Mouse (Mus musculus) thymus, postnatal 4 days (tissue): ENCODE measurements around the gene Gm8906.
"Not testable (repeated sequence)": the region's sequence is repeated elsewhere in the genome, so short reads cannot be mapped to it uniquely, and the experiment has no call there.

Experiments
- DNase-seq: peaks from one replicate; pipeline ENCODE4 v3.0.0; 2021

Gene Gm8906

GRCm38 (mm10) chr5:11502385-11502784 lies at the start of gene Gm8906:
Gene Gm8906, plus strand, starts transcription at chr5:11502685.
- not testable (repeated sequence) for DNase-seq
